Mouse (Mus musculus) CD4-positive, CD25-positive, alpha-beta regulatory T cell (primary cell): ENCODE data around the gene Dpy19l3. TPM values are rescaled to one million over a fixed set of nuclear protein-coding genes. Genes with fewer than 3 reads are reported as not detected.

Experiments
- polyA plus RNA-seq: library from polyadenylated mRNA; unstranded; fragments of 100-300 nt; shearing (Covaris generic); gene quantifications from one replicate; pipeline ENCODE4 v1.2.1, GENCODE M21; 2017

The Dpy19l3 gene
- polyA plus RNA-seq, result 44.5 TPM

DNA sequence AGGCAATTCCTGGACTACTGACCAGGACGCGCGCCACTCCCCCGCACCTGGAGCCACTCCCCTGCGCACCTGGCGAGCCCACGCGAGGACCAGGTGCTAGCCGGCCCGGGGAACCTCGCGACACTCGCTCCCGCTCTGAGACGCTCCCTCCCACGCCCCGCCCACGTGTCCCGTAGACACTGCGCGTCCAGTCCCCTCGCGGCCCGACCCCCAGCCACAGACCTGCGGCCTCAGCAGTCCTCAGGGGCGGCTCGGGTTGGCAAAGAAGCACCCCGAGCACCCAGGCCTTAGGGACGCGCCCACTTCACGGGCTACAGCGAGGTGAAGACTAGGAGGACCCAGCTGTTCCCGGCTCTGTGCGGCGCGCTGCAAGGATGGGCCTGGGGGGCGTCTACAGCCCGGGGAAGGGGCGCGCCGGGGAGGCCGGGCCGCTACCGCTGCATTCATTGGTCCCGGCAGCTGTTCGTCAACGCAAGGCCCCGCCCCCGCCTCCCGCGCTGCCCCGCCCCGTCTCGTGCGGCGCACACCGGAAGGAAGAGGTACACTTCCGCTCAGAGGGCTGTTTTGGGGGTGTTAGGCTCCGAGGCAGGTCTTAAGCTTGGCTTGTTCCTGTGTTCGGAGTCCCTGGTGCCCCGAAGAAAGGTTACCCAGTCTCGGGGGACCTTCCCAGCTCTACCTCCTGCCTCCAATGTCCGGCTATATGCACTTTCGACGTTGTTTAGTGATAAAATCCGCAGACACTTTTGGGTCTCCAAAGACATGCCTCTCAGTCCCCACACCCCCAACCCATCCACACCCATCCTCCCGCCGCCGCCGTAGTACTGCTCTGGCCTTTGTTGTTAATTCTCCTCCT lies at the start of gene Dpy19l3:
Gene Dpy19l3, minus strand, starts transcription at position 422 of the 853 bp plus-strand sequence.

GRCm38 (mm10) chr7:35802906-35803595 lies 48.8 kb upstream of the Dpy19l3 start, which contains the start of gene Zfp507:
Gene Zfp507 (minus strand): TSS chr7:35803003.

DNA sequence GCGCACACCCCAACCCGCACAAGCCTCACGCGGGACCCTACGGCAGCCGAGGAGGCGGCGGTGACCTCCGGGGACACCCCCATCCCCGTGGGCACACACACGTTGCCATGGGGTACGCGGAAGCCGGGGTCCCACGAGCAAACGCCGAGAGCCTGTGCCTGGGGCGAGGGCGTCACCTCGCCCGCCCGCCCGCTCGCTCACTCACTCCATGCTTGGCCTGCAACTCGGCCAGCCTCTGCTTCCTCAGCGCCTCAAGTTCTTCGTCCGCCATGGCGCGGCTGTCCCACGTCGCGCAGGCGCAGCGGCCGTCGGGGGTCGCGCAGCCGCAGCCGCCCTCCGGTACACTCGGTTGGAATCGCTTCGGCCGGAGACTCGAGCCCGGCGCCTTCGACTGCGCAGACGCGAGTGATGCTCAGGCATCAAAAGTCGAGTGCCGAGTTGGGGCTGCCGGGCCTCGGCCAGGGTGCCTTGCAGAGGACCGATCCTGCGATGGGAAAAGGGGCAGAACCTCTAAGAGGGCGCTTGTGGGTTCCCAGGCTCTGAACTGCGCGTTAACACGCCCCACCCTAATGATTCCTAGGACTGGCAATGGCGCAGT lies 107.1 kb downstream of the Dpy19l3 start, which contains the start of gene Pdcd5:
Gene Pdcd5, minus strand, starts transcription at position 421 of the 598 bp plus-strand sequence.

Other genes starting within 250 kb of the Dpy19l3 start
- gene Tdrd12, start 216.7 kb downstream of the Dpy19l3 start, polyA plus RNA-seq, result not detected
- gene Nudt19, start 198.2 kb downstream of the Dpy19l3 start, polyA plus RNA-seq, result 58.9 TPM
- 0.05 TPM for gene Rgs9bp, start 168.9 kb downstream of the Dpy19l3 start, polyA plus RNA-seq
- gene Ankrd27, start 168.2 kb downstream of the Dpy19l3 start, polyA plus RNA-seq, result 57.9 TPM
- 82.2 TPM for gene Pdcd5, start 106.9 kb downstream of the Dpy19l3 start, polyA plus RNA-seq
- 25.4 TPM for gene Zfp507, start 48.5 kb upstream of the Dpy19l3 start, polyA plus RNA-seq